ENCODE assay signal across 17 mouse cellular contexts in genomic region chr2:165997256-165997967, GRCm38 (mm10). TPM values are rescaled to one million over a fixed set of nuclear protein-coding genes. Genes with fewer than 3 reads are reported as not detected.
DNase-seq lines count a peak whose midpoint lies in the region; ATAC-seq and TF ChIP-seq lines count a peak whose summit lies in the region.
"Had no signal": no experiment of that assay in that cellular context is flagged by ENCODE, and none has a peak within 500 bp of the region (broad histone marks: within the 10 kb centered on the region; RNA-seq: fewer than 3 reads in every experiment).

No protein-coding gene starts in this region.

- H3K4me2 ChIP-seq in liver, postnatal 0 days (ENCODE audit: low read depth, low read length): no peak overlapping the region
- H3K4me2 ChIP-seq in liver, embryonic 12.5 days: no peak overlapping the region
- no peak overlapping the region for H3K4me2 ChIP-seq in stomach, embryonic 15.5 days
- H3K4me2 ChIP-seq: heart, embryonic 13.5 days; limb, embryonic 13.5 days; midbrain, embryonic 12.5 days had no signal

- H3K9ac ChIP-seq in liver, postnatal 0 days (replicated peaks): no peak overlapping the region
- H3K9ac ChIP-seq in liver, embryonic 12.5 days: no peak overlapping the region
- H3K9ac ChIP-seq in stomach, embryonic 15.5 days: no peak overlapping the region
- H3K9ac ChIP-seq: forebrain, postnatal 0 days; heart, embryonic 13.5 days; limb, embryonic 13.5 days; midbrain, embryonic 12.5 days had no signal

- peaks cover 28% of the 10 kb centered on the region for H3K4me1 ChIP-seq in liver, postnatal 0 days (ENCODE audit: insufficient read depth)
- peaks cover 52% of the 10 kb centered on the region for H3K4me1 ChIP-seq in liver, embryonic 12.5 days
- H3K4me1 ChIP-seq in E14TG2a.4 (replicated peaks; ENCODE audit: low read depth, low read length): peaks cover 90% of the 10 kb centered on the region
- peaks cover 33% of the 10 kb centered on the region for H3K4me1 ChIP-seq in stomach, embryonic 15.5 days

- CTCF ChIA-PET in Patski (lab: Charles Lee): interaction anchor here (1.4 kb wide), 1 partner anchor 10 kb away, joined by 7 read pairs; no protein-coding TSS in a partner anchor

- TF ChIP-seq EP300 in liver, postnatal 0 days (IDR thresholded peaks at IDR 0.05; ENCODE audit: low read depth): no peak

- H3K36me3 ChIP-seq in liver, postnatal 0 days (replicated peaks; ENCODE audit: insufficient read depth, low read length): no peaks in the 10 kb centered on the region
- peaks cover 5% of the 10 kb centered on the region; the same call in 1 of the 2 replicates for H3K36me3 ChIP-seq in liver, embryonic 12.5 days
- H3K36me3 ChIP-seq in E14TG2a.4 (ENCODE audit: insufficient read depth, low read length): peaks cover 38% of the 10 kb centered on the region
- H3K36me3 ChIP-seq in stomach, embryonic 15.5 days: no peaks in the 10 kb centered on the region
- H3K36me3 ChIP-seq: limb, embryonic 13.5 days; midbrain, embryonic 12.5 days had no signal

- 0 out of 2 replicates have a peak, but pooled peaks have one; percentile 13 for TF ChIP-seq CTCF in liver, postnatal 0 days (IDR thresholded peaks at IDR 0.05; ENCODE audit: low read depth)
- TF ChIP-seq CTCF in E14TG2a.4 (conservative IDR thresholded peaks at IDR 0.05; ENCODE audit: low read length): peak; percentile 31
- TF ChIP-seq CTCF in Patski (IDR thresholded peaks at IDR 0.05): peak; percentile 32

- 70% methylated on average over 8 of the region's 8 CpGs for WGBS in liver, postnatal 0 days (ENCODE audit: insufficient replicate concordance)
- 65% methylated on average over 8 of the region's 8 CpGs for WGBS in liver, embryonic 12.5 days (ENCODE audit: insufficient replicate concordance)
- 86% methylated on average over 8 of the region's 8 CpGs for WGBS in stomach, embryonic 15.5 days

- POLR2A ChIA-PET in Patski (lab: Charles Lee): no interaction called here

- ATAC-seq in liver, postnatal 0 days: no peak
- ATAC-seq in liver, embryonic 12.5 days: no peak
- ATAC-seq in Patski: no peak
- ATAC-seq in stomach, embryonic 15.5 days (ENCODE audit: insufficient read depth, low FRiP score, low read depth): no peak
- ATAC-seq in monocyte, adult 5-6 weeks (replicated peaks; ENCODE audit: insufficient number of reproducible peaks, low FRiP score, low TSS enrichment, poor library complexity, severe bottlenecking): no peak
- ATAC-seq: forebrain, postnatal 0 days had no signal

- H3K27me3 ChIP-seq in liver, postnatal 0 days (ENCODE audit: insufficient read depth, low read length): 0 out of 2 replicates have a peak, but pooled peaks cover 3% of the 10 kb centered on the region
- H3K27me3 ChIP-seq in liver, embryonic 12.5 days (replicated peaks): peaks cover 20% of the 10 kb centered on the region
- H3K27me3 ChIP-seq in E14TG2a.4 (ENCODE audit: insufficient read depth, low read length) (no peaks in the 10 kb centered on the region), Patski (no peaks in the 10 kb centered on the region)
- H3K27me3 ChIP-seq in stomach, embryonic 15.5 days (replicated peaks): no peaks in the 10 kb centered on the region
- H3K27me3 ChIP-seq: heart, embryonic 13.5 days; limb, embryonic 13.5 days; midbrain, embryonic 12.5 days had no signal

- H3K9me3 ChIP-seq in liver, postnatal 0 days (ENCODE audit: low read length): no peaks in the 10 kb centered on the region
- peaks cover 6% of the 10 kb centered on the region; the same call in 1 of the 2 replicates for H3K9me3 ChIP-seq in liver, embryonic 12.5 days (replicated peaks)
- H3K9me3 ChIP-seq in E14TG2a.4 (ENCODE audit: low read length): 0 out of 2 replicates have a peak, but pooled peaks cover 1% of the 10 kb centered on the region
- H3K9me3 ChIP-seq in stomach, embryonic 15.5 days: no peaks in the 10 kb centered on the region
- H3K9me3 ChIP-seq: embryonic facial prominence, embryonic 10.5 days; heart, embryonic 13.5 days; limb, embryonic 13.5 days; midbrain, embryonic 12.5 days had no signal

- in situ Hi-C loops in Patski (cut with MboI; ENCODE audit: low pct_unique_long_range_greater_than_20kb): no loop called here

- DNase-seq in liver, postnatal 0 days: no peak
- no peak for DNase-seq in Patski (ENCODE audit: low read depth, low spot score)
- DNase-seq in right cerebral cortex, postnatal 4 days: no peak
- DNase-seq: cerebellum, adult 11 months; cerebellum, postnatal 25 days; forebrain, postnatal 0 days; gastrocnemius, postnatal 14 days; thymus, postnatal 14 days had no signal

- H3K27ac ChIP-seq in liver, postnatal 0 days (ENCODE audit: low read depth): no peak overlapping the region
- H3K27ac ChIP-seq in liver, embryonic 12.5 days: no peak overlapping the region
- H3K27ac ChIP-seq in stomach, embryonic 15.5 days: peak overlapping the region; percentile 31; the same call in 1 of the 2 replicates
- H3K27ac ChIP-seq: embryonic facial prominence, embryonic 10.5 days; heart, embryonic 13.5 days; limb, embryonic 13.5 days; midbrain, embryonic 12.5 days had no signal

- no peak overlapping the region for H3K4me3 ChIP-seq in liver, postnatal 0 days (ENCODE audit: low read depth, low read length)
- no peak overlapping the region for H3K4me3 ChIP-seq in liver, embryonic 12.5 days
- H3K4me3 ChIP-seq in E14TG2a.4 (replicated peaks; ENCODE audit: low read length): 0 out of 2 replicates have a peak overlapping the region, but pooled peaks have one; percentile 17
- no peak overlapping the region for H3K4me3 ChIP-seq in stomach, embryonic 15.5 days (replicated peaks)
- H3K4me3 ChIP-seq: embryonic facial prominence, embryonic 10.5 days; erythroblast, embryonic 14.5 days; heart, embryonic 13.5 days; limb, embryonic 13.5 days; midbrain, embryonic 12.5 days had no signal

RNA-seq across cellular contexts. Expression of gene Ncoa3, which starts 5.0 kb away (rescaled TPM):
- polyA plus RNA-seq in liver, postnatal 0 days (2015; fragmentation: Nextera tagmentation; extraction: Ambion mirVana): 3.3 and 3.9 TPM in 2 replicates
- 8.1 and 8.3 TPM in 2 replicates for polyA plus RNA-seq in liver, embryonic 12.5 days (2016; fragmentation: Nextera tagmentation; extraction: Ambion mirVana)
- polyA plus RNA-seq in Patski (2021): 22.5 TPM
- 12.9 and 14.1 TPM in 2 replicates for polyA plus RNA-seq in stomach, embryonic 15.5 days (2015; fragmentation: Nextera tagmentation; extraction: Ambion mirVana)
- total RNA-seq in monocyte, adult 5-6 weeks (2017): 73.0 to 105 TPM (median 76.8 TPM) in 3 replicates
